Mouse (Mus musculus): ENCODE results near the gene Zic5.

Zic5 gene

GRCm38 (mm10) chr14:122479461-122480109, 14.1 kb upstream of the Zic5 start:
- DNase-seq: no peak

DNA sequence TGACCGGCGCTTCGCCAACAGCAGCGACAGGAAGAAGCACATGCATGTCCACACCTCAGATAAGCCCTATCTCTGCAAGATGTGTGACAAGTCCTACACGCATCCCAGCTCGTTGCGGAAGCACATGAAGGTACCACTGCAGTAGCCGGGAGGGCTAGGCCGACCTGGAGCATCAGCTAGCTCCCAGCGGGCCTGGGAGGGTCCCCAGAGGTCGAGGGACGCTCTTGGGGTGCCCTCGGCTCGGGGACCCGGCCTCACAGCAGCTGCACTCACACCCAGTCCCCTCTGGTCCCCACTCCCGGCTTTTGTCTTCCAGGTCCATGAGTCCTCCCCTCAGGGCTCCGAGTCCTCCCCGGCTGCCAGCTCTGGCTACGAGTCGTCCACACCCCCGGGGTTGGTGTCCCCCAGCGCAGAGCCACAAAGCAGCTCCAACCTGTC, 13.1 kb upstream of the Zic5 start:
- no peak for DNase-seq

- no peak for DNase-seq
Measured at GRCm38 (mm10) chr14:122477971-122478573, 12.6 kb upstream of the Zic5 start.

DNA sequence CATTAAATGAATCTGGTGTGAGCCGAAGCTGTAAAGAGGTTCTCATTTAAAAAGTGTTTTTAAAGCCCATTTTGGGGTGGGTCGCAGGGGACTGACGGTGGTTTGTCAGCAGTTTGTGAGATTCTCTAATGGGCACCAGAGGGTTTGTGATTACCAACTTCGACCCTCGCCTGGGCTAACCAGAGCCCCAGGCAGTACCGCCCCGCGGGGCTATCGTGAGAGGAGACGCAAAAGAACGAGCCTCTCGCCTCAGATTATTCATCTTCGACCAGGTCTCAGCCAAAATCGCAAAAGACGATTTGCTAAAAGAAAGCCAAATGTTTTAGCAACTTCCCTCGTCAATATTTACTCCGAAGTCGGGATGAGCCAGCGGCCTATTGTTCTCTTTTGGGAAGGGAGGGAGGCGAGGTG, 11.8 kb upstream of the Zic5 start:
- DNase-seq: no peak

GRCm38 (mm10) chr14:122476822-122477215, 11.3 kb upstream of the Zic5 start:
- no peak for DNase-seq

DNA sequence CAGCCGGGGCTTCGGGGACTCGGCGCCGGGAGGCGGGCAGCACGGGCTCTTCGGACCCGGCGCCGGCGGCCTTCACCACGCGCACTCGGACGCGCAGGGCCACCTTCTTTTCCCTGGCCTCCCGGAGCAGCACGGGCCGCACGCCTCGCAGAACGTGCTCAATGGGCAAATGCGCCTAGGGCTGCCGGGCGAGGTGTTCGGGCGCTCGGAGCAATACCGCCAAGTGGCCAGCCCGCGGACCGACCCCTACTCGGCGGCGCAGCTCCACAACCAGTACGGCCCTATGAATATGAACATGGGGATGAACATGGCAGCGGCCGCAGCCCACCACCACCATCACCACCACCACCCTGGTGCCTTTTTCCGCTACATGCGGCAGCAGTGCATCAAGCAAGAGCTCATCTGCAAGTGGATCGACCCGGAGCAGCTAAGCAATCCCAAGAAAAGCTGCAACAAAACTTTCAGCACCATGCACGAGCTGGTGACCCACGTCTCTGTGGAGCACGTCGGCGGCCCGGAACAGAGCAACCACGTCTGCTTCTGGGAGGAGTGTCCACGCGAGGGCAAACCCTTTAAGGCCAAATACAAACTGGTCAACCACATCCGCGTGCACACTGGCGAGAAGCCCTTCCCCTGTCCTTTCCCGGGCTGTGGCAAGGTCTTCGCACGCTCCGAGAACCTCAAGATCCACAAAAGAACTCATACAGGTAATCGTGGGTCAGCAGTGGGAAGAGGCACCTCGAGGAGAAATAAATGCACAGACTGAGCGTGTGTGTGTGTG, 10.8 kb upstream of the Zic5 start:
- DNase-seq: no peak

- no peak for DNase-seq
Measured at GRCm38 (mm10) chr14:122475557-122476040, 10.1 kb upstream of the Zic5 start.

DNA sequence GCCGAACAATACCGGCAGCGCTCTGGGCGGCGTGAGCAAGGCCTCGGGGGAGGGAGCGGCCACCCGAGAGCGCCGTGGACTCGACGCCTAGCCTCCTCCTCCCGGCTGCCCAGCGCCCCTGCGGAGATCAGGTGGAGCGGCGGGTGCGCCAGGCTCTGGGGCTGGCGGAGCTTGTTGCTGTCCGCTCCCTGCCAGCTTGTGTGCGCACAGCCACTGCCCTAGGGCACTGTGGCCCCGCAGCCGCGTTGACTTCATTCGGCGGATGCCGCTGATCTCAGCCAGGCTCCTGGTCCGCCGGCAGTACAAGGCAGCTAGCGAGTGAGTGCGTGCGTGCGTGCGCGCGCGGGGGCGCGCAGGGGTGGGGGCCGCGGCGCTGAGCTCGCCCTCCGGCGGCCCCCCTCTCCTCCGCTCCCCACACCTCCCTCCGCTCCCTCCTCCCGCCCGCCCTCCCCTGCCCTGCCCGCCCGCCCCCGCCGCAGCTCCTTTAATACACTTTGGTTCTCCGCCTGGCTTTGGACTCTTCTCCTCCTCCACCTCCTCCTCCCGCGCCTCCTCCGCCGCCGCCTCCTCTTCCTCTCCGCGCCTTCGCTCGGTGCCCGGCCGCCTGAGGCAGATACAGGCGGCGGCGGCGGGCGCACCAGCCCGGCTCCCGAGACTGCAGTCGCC, 9.5 kb upstream of the Zic5 start, which contains the start of gene Zic2:
Zic2 (plus strand) TSS at position 545 of the 666 bp plus-strand sequence.
- DNase-seq: peak; percentile 57

DNA sequence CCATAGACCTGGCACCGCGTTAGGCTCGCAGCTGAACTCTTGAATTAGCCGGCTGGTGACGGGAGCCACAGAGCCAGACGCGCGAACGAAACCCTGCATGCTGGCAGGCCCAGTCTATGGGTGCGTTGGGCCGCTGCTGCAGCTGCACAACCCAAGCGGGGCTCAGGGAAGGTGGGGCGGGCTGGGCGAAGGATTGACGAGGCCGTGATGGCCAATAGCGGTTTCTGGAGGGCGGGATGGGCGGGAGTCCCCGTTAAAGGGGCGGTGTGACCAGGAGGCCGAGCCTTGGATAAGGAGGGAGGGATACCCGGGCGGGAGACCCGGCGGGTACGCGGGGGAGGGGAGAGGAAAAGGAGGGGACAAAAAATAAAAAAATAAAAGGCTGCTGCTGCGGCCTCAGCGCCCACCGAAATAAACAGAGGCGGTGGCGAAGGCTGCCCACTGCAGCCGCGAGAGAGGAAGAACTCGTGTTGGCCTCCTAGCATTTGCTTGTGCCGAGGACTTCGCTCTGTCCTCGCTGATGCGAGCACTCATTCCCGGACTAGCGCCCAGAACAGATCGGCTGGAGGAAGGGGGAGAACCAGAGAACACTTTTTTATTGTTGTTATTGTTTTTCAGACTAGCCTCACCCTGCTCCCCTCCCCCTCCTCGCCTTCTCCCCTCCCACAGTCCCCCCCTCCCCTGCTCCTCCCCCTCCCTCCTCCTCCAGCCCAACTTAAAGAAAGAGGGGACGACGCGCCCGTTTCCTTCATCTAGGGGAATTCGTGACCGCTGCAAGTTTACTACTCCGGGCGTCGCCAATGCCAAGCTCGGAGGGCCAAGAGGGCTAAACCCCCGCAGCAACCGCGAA, 8.8 kb upstream of the Zic5 start:
- DNase-seq: no peak

DNA sequence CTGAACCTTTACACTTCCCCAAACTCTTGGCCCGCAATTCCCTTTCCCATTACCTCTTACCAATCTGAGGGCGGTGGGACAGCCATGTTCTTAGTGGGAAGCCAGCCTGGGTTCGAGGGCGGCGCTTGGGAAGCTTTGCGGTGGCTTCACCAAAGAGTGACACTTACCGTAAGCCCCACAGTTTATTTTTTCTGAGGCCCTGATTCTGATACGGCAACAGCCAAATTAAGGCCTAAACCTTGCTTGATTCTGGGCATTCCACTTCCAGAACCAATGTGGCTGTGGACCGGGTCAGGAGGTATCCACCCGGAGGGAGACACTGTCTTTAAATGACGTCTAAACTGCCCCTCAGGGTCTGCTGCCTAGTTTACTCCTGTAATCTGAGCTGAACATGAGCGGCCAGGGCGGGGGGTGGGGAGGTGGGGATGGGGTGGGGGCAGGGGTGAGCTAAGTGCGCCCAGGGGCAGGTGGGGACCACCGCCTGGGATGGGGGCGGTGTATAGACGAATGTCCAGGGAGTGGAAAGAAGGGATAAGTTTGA, 7.8 kb upstream of the Zic5 start:
- DNase-seq: no peak

- DNase-seq: no peak
Measured at GRCm38 (mm10) chr14:122472647-122473046, 7.2 kb upstream of the Zic5 start.

DNA sequence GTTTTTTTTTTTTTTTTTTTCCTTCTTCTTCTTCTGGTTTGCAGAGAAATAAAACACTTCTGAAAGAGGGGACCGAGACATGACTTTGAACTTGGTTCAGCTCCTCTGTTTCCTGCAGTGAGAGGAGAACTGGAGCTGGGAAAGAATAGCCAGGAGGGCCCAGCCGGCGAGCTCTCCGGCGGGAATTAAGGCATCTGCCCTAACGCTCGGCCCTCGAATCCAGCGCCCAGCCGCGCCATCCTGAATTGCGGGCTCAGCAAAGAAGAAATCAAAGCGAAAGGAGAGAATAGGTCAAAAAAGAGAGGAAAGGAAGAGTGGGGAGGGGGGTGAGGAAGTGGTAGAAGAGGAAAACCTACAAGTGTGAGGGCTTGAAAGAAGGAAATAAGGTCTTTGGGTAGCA, 6.7 kb upstream of the Zic5 start:
- no peak for DNase-seq

DNA sequence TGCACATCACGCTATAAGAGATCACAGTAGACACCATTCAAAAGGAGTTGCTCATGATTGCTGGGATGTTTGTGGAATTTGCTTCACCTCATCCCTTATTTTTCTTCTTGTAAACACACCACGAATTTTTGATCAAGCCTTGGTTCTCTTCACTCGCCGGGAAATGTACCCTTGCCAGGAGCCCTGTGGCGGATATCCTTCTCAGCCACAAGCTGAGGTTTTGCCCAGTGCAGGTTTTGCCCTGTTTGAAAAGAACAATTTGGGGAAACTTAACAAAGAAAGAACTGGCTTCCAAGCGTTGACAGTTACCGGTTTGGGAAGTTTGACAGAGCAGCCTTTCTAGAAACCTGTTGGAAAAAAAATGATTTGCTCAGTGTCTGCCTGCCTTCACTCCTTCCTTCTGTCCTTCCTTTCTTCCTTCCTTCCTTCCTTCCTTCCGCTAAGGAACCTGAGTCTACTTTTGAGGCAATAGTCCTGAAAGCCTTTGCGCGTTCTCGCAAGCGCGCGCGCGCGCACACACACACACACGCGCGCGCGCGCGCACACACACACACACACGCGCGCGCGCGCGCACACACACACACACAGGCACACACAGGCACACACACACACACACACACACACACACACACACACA, 6.1 kb upstream of the Zic5 start:
- no peak for DNase-seq

- DNase-seq: no peak
Measured at GRCm38 (mm10) chr14:122468971-122469755, 3.7 kb upstream of the Zic5 start.

DNA sequence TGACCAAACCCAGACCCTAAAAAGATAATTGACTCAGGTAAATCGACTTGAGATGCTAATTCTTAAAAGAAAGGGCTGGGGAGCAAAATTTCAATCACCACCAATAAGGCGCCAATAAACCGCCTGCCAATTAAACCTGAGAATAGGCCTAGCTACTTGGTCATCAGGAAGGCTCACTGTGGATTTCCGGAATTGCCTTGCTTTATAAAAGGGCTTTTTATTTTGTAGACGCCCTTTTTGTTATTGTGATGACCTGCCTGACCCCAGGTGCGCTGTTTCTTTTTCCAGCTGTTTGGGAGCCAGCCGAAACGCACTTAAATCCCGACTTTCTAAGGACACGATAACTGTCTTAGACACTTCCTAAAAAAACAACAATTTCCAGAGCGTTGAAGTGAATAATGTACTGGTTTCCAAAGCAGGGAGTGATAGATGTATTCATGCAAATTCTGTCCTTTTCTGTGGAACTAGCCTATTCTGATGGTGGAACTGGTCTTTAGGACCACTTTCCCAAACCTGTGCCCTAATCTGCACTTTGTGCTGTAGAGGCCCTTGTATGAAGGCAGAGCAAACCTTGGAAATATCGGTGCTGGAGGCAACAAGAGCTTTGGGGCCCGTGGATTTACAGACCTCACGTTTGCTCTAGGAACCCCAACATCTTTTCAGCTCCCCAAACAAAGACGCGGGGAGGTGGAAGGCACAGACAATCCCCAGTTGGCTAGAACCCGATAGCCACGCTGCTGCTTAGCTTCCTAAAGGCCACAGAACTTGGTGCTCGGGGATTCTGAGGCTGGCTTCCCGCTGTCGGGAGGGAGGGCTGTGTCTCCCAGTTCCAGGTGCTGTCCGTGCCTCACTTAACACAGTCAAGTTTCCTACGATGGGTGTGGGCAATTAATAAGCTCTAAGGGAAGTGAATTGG, 2.7 kb upstream of the Zic5 start:
- no peak for DNase-seq

DNA sequence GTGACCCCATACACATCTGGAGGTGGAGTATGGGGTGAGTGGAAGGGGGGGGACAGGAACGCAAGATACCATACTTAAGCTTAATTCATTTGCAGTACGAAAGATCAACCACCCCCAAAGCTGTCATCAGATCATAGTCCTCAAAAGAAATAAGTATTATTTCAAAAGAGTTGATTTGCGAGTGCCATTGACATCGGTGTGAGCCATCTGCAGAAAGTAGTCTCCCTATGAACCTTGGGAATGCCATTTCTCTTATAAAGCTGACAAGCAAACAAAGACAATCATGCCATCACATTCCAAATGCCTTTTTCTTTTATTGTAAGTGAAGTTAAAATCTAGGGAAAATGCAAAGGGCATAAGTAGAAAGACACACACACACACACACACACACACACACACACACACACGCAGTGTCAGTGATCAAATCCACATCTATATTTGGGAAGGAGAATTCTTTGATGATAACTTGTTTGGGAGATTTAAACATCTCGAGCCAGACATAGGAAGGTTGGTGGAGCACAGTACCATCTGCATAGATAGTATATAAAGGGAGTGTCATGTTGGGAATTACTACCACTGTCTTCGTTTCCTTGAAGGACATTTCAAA, 1.4 kb upstream of the Zic5 start:
- no peak for DNase-seq

- DNase-seq: no peak
Measured at GRCm38 (mm10) chr14:122465931-122466490, 534 bp upstream of the Zic5 start.

DNA sequence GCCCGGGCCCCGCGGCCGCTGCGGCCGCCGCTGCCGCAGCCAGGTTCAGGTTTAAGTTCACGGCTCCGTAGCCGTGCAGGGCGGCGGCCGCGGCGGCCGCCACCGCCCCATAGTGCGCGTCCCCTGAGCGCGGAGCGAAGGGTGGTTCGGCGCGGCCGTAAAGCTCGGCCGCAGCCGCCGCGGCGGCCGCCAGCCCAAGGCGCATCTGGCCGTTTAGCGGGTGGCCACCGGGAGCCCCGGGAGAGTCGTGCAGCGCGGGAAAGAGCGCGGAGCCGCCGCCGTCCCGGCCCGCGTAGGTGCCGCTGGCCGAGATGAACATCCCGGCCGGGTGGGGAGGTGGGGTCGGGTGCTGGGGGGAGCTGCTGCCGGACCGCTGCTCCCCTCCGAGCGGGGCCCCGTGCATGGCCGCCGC, 1.1 kb downstream of the Zic5 start:
- DNase-seq: no peak

Measured in layer of hippocampus, adult 9-11 months (tissue).